Mouse (Mus musculus) small intestine, adult 2 months (tissue): ENCODE measurements around the gene Ubqln4. TPM values are rescaled to one million over a fixed set of nuclear protein-coding genes. Genes with fewer than 3 reads are reported as not detected.

Source experiments
- H3K27ac ChIP-seq: fragments of 200-500 bp; 2 replicates; pipeline ENCODE4 v1.5.1; 2012; ENCODE audit warnings: low read depth, low read length, control low read depth, inconsistent platforms; ENCODE audit not compliant: insufficient read depth
- H3K27me3 ChIP-seq: fragments of 200-500 bp; 2 replicates; pipeline ENCODE4 v1.6.1; 2012; ENCODE audit warnings: mild to moderate bottlenecking, moderate library complexity, low read length, inconsistent platforms; ENCODE audit not compliant: control insufficient read depth, insufficient read depth
- H3K36me3 ChIP-seq: fragments of 200-500 bp; 2 replicates; pipeline ENCODE4 v1.6.1; 2012; ENCODE audit warnings: mild to moderate bottlenecking, low read length, control low read depth, inconsistent platforms; ENCODE audit not compliant: control insufficient read depth, insufficient read depth
- H3K4me1 ChIP-seq: fragments of 200-500 bp; 2 replicates; pipeline ENCODE4 v1.6.1; 2012; ENCODE audit warnings: low read length, inconsistent platforms, mixed read lengths; ENCODE audit not compliant: control insufficient read depth, insufficient read depth, insufficient read length
- H3K4me3 ChIP-seq: fragments of 200-500 bp; 2 replicates; pipeline ENCODE4 v1.5.1; 2012; ENCODE audit warnings: low read depth, mild to moderate bottlenecking, control low read depth, inconsistent platforms, low read length, moderate library complexity
- CTCF ChIP-seq: fragments of 200-500 bp; IDR thresholded peaks from 2 replicates; pipeline ENCODE4 v1.5.1; 2012; ENCODE audit warnings: low read depth, mild to moderate bottlenecking, control low read depth, inconsistent platforms, low read length, moderate library complexity, mixed read lengths; ENCODE audit not compliant: insufficient replicate concordance, insufficient read length; ENCODE audit errors: extremely low read depth
- POLR2A ChIP-seq: fragments of 200-500 bp; IDR thresholded peaks from 2 replicates; pipeline ENCODE4 v1.6.1; 2012; ENCODE audit warnings: low read depth, mild to moderate bottlenecking, control low read depth, inconsistent platforms, low read length, moderate library complexity
- WGBS: fragments of 180-500 bp; shearing (Covaris S2); methylation state at CpG from one replicate; pipeline ENCODE4 v1.1.7; 2018; 5-methylcytosine and 5-hydroxymethylcytosine counted together
- polyA plus RNA-seq: library from polyadenylated mRNA; depleted of rRNA; stranded (reverse); fragments of >200 nt; gene quantifications from 2 replicates; pipeline ENCODE4 v1.2.3, GENCODE M21; 2012

Ubqln4 gene
- polyA plus RNA-seq, 1 experiment: 35.4 TPM

- Histone ChIP-seq H3K27me3 (0 out of 2 replicates have a peak, but pooled peaks cover 6% of the 10 kb centered on the region), H3K27ac (no peak overlapping the region), H3K4me1 (peaks cover 14% of the 10 kb centered on the region), H3K4me3 (peak overlapping the region; percentile 59), H3K36me3 (no peaks in the 10 kb centered on the region; the same call in 1 of the 2 replicates)
- TF ChIP-seq POLR2A: peak; percentile 63
- TF ChIP-seq CTCF: no peak
- WGBS: 33% methylated on average over 64 of the region's 64 CpGs
These were observed 17.2 kb upstream of the Ubqln4 start for GRCm38 (mm10) chr3:88536103-88536930.

GRCm38 (mm10) chr3:88537146-88537545 is 16.4 kb upstream of the Ubqln4 start:
- Histone ChIP-seq H3K4me1 (peaks cover 14% of the 10 kb centered on the region), H3K27ac (no peak overlapping the region), H3K27me3 (0 out of 2 replicates have a peak, but pooled peaks cover 5% of the 10 kb centered on the region), H3K4me3 (peak overlapping the region; percentile 59), H3K36me3 (peaks cover 6% of the 10 kb centered on the region)
- no peak for TF ChIP-seq POLR2A
- 84% methylated on average over 6 of the region's 6 CpGs for WGBS

DNA sequence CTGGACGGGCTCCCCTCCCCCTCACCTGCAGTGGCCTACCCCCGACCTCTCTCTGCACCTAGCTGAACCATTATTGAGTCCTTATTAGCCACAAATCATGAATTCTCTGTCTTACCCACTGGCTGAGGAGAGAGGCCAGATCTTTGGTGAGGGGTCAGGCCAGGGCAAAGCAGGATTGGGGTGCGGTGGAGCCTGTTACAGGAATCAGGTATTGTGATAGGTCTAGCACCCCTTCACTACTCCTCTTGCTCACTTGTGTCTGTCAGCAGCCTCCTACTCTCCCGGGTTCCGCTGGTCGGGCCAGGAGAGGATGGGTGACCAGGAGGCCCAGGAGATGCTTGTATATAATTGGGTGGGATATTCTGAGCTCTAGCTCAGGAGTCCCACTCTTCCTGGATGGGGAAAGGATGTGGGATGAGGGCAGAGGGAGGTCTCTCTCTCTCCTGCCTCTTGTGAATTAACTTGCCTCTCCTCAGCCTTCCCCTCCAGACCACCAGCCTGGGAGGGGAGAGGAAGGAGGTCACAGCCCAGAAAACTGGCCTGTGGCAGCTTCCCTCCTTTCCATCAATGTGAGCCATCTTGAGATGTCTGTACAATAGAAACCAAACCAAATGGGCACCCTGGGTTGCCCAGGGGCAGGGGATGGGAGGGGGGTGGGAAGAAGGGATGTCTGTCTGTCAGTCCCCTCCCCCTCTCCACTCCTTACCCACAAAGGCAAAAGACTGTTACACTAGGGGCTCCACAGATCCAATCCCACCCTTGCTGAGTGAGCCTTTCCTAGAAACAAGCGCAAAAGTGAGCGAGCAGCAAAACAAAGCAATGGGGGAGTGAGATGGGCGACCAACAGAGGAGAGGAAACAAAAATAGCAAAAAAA is 15.1 kb upstream of the Ubqln4 start:
- TF ChIP-seq POLR2A (no peak), CTCF (no peak)
- 87% methylated on average over 9 of the region's 9 CpGs for WGBS
- Histone ChIP-seq H3K4me3 (no peak overlapping the region), H3K27ac (no peak overlapping the region), H3K27me3 (no peaks in the 10 kb centered on the region), H3K4me1 (peaks cover 12% of the 10 kb centered on the region), H3K36me3 (peaks cover 13% of the 10 kb centered on the region)

DNA sequence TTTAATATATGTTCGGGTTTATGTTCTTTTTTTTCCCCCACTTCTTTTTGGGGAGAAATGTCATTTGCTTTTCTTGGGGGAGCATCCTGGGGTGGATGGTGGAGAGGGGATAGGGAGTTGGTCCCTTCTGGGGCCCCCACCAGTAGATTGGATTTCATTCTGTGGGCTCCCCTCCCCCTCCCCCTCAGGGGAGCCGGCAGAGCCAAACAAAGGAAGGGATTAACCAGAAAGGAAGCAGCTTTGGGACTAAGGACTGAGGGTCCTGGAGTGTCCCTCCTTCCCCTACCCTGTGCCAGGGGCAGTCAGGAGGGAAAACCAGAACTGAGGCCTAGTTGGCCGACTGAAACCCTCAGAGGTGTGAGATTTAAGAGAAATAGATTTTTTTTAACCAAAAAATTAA is 14.2 kb upstream of the Ubqln4 start:
- Histone ChIP-seq H3K27me3 (no peaks in the 10 kb centered on the region), H3K36me3 (peaks cover 13% of the 10 kb centered on the region)

DNA sequence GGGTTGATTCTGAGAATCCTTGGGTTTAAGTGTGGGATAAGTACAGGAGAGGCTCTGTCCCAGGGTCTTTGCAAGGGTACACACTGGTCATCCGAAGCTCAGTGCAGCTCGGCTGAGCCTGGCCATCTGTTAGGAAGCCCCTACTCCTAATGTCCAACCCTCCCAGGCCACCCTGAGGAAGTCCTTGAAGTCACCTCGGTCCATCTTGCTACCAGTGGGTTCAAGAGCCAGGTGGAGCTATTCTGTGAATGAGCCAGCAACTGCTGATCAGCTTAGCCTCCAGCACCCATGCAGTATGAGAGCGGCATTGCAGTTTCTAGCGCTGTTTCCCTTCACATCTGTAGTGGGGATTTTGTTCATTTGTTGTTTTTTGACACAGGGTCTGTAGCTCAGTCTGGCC is 13.5 kb upstream of the Ubqln4 start:
- H3K36me3 ChIP-seq: peaks cover 13% of the 10 kb centered on the region
- no peak overlapping the region for H3K4me3 ChIP-seq
- H3K4me1 ChIP-seq: peaks cover 14% of the 10 kb centered on the region
- 76% methylated on average over 5 of the region's 5 CpGs for WGBS
- TF ChIP-seq CTCF (no peak), POLR2A (no peak)
- H3K27ac ChIP-seq: no peak overlapping the region
- no peaks in the 10 kb centered on the region for H3K27me3 ChIP-seq

More for the DNA sequence above, 14.2 kb upstream of the Ubqln4 start:
- Histone ChIP-seq H3K27ac (no peak overlapping the region), H3K4me1 (peaks cover 12% of the 10 kb centered on the region), H3K4me3 (no peak overlapping the region)
- WGBS: 62% methylated on average over 3 of the region's 3 CpGs
- TF ChIP-seq POLR2A (no peak), CTCF (no peak)

GRCm38 (mm10) chr3:88541622-88542401 is 11.7 kb upstream of the Ubqln4 start:
- Histone ChIP-seq H3K27ac (no peak overlapping the region), H3K4me3 (no peak overlapping the region), H3K36me3 (peaks cover 13% of the 10 kb centered on the region), H3K27me3 (no peaks in the 10 kb centered on the region), H3K4me1 (peaks cover 12% of the 10 kb centered on the region)
- WGBS: 83% methylated on average over 7 of the region's 7 CpGs
- TF ChIP-seq CTCF (no peak), POLR2A (no peak)

DNA sequence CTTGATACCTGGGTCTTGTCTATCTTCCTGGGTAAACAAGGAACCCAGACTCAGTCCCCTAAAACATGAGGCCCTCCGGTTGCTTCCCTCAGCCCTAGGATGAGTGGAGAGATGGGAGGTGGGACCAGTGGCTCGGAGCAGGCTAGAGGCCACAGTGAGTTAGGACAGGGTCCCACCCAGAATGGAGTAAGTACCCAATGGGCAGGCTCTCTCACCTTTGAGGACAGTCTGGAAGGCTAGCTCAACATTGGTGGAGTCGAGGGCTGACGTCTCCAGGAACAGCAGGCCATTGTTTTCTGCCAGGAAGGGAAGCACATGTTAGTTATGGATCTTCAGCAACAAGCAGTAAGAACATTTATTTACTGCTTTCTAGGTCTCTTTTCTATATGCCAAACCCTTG is 11.1 kb upstream of the Ubqln4 start:
- Histone ChIP-seq H3K27me3 (no peaks in the 10 kb centered on the region), H3K36me3 (peaks cover 13% of the 10 kb centered on the region), H3K27ac (no peak overlapping the region), H3K4me1 (peaks cover 14% of the 10 kb centered on the region), H3K4me3 (no peak overlapping the region)
- WGBS: 67% methylated on average over 4 of the region's 4 CpGs
- no peak for TF ChIP-seq POLR2A
- no peak for TF ChIP-seq CTCF
